ENCODE assay signal across 32 mouse cellular contexts in the genomic region with DNA sequence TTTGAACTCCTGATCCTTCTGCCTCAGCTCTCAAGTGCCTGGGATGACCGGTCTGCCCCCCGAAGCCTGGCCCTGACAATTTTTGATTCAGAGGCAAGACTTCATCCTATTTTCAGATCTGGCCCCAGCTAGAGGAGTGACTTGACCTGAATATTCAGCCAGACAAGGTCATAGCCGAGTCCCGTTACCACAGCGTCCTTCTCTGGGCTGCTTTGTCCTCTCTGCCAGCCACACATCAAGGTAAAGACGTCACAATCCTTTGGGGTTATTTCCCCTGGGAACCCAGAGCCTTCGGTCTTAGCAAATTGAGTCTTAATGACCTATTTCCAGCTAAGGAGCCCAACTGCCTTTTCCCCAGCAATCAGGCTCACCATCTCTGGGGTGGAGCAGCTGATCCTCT. TPM values are rescaled to one million over a fixed set of nuclear protein-coding genes. Genes with fewer than 3 reads are reported as not detected.
DNase-seq lines count a peak whose midpoint lies in the region; ATAC-seq and TF ChIP-seq lines count a peak whose summit lies in the region.
"Had no signal": no experiment of that assay in that cellular context is flagged by ENCODE, and none has a peak within 500 bp of the region (broad histone marks: within the 10 kb centered on the region; RNA-seq: fewer than 3 reads in every experiment).

No protein-coding gene starts in this region.

- H3K27ac ChIP-seq in heart, embryonic 11.5 days (ENCODE audit: low read depth, low read length) = no peak overlapping the region
- no peak overlapping the region for H3K27ac ChIP-seq in kidney, adult 2 months (ENCODE audit: insufficient read depth, low read depth, low read length)
- H3K27ac ChIP-seq: forebrain, embryonic 10.5 days; forebrain, embryonic 13.5 days; heart, embryonic 15.5 days; hindbrain, embryonic 10.5 days; hindbrain, embryonic 13.5 days; intestine, embryonic 15.5 days had no signal

- no peaks in the 10 kb centered on the region for H3K4me1 ChIP-seq in heart, embryonic 11.5 days (ENCODE audit: control insufficient read depth, insufficient read depth, low read length)
- H3K4me1 ChIP-seq in kidney, adult 2 months (ENCODE audit: control insufficient read depth, insufficient read depth, low read length) = no peaks in the 10 kb centered on the region
- H3K4me1 ChIP-seq: forebrain, embryonic 10.5 days; forebrain, embryonic 13.5 days; heart, embryonic 12.5 days; heart, embryonic 15.5 days; hindbrain, embryonic 10.5 days; hindbrain, embryonic 13.5 days; intestine, embryonic 15.5 days had no signal

- no peaks in the 10 kb centered on the region for H3K36me3 ChIP-seq in heart, embryonic 11.5 days (ENCODE audit: control insufficient read depth, insufficient read depth, low read length)
- no peaks in the 10 kb centered on the region for H3K36me3 ChIP-seq in kidney, adult 2 months (ENCODE audit: control insufficient read depth, insufficient read depth, low read length)
- H3K36me3 ChIP-seq: forebrain, embryonic 10.5 days; heart, embryonic 12.5 days; heart, embryonic 15.5 days; hindbrain, embryonic 10.5 days; hindbrain, embryonic 13.5 days; intestine, embryonic 15.5 days had no signal

- DNase-seq in heart, adult 11 months = peak; percentile 72
- DNase-seq in adrenal gland, adult (ENCODE audit: inconsistent age in 2 of 2, low spot score in 1 of 2) = peak; percentile 74 to 88
- DNase-seq in adrenal gland, postnatal 10 days = peak; percentile 69
- DNase-seq in adrenal gland, postnatal 36 days = peak; percentile 58 to 66
- no peak for DNase-seq in cerebellum, adult 8-10 months
- no peak for DNase-seq in kidney, adult 2 months
- no peak for DNase-seq in retina, embryonic 14.5 days (ENCODE audit: low spot score)
- DNase-seq: cerebellum, adult 11 months; gastrocnemius, postnatal 36 days had no signal

- no peak overlapping the region for H3K9ac ChIP-seq in heart, embryonic 11.5 days (ENCODE audit: low read depth, low read length)
- H3K9ac ChIP-seq: forebrain, embryonic 13.5 days; heart, embryonic 12.5 days; heart, embryonic 15.5 days; hindbrain, embryonic 13.5 days; intestine, embryonic 15.5 days had no signal

- no peak overlapping the region for H3K4me3 ChIP-seq in heart, embryonic 11.5 days (ENCODE audit: low read depth, low read length)
- no peak overlapping the region for H3K4me3 ChIP-seq in kidney, adult 2 months (ENCODE audit: insufficient read depth, low read depth, low read length)
- H3K4me3 ChIP-seq: forebrain, embryonic 10.5 days; forebrain, embryonic 13.5 days; heart, embryonic 12.5 days; heart, embryonic 15.5 days; hindbrain, embryonic 10.5 days; hindbrain, embryonic 13.5 days; intestine, embryonic 15.5 days had no signal

- no peaks in the 10 kb centered on the region for H3K27me3 ChIP-seq in heart, embryonic 11.5 days (ENCODE audit: control insufficient read depth, insufficient read depth, low read length)
- no peaks in the 10 kb centered on the region for H3K27me3 ChIP-seq in kidney, adult 2 months (replicated peaks; ENCODE audit: control insufficient read depth, insufficient read depth, low read length)
- H3K27me3 ChIP-seq: forebrain, embryonic 13.5 days; heart, embryonic 12.5 days; heart, embryonic 15.5 days; hindbrain, embryonic 13.5 days; intestine, embryonic 15.5 days had no signal

- no peaks in the 10 kb centered on the region for H3K9me3 ChIP-seq in heart, embryonic 11.5 days (replicated peaks; ENCODE audit: control insufficient read depth, low read length)
- H3K9me3 ChIP-seq: forebrain, embryonic 10.5 days; forebrain, embryonic 13.5 days; heart, embryonic 12.5 days; heart, embryonic 15.5 days; hindbrain, embryonic 10.5 days; hindbrain, embryonic 13.5 days; intestine, embryonic 15.5 days had no signal

- ATAC-seq in heart, embryonic 11.5 days (replicated peaks; ENCODE audit: insufficient number of reproducible peaks, low FRiP score, low TSS enrichment) = no peak
- ATAC-seq: activated CD4-positive, CD25-positive, alpha-beta regulatory T cell, adult 4 months; forebrain, embryonic 13.5 days; forebrain, embryonic 16.5 days; hindbrain, embryonic 16.5 days; intestine, embryonic 15.5 days had no signal

- no peak for TF ChIP-seq CTCF in kidney, adult 2 months (conservative IDR thresholded peaks at IDR 0.05; ENCODE audit: insufficient read depth, insufficient read length, low read depth, low read length)

- 76% methylated on average over 7 of the region's 7 CpGs for WGBS in heart, embryonic 11.5 days (ENCODE audit: insufficient replicate concordance)
- WGBS in kidney, adult 2 months = 79% methylated on average over 7 of the region's 7 CpGs

- H3K4me2 ChIP-seq in heart, embryonic 11.5 days = no peak overlapping the region
- H3K4me2 ChIP-seq: forebrain, embryonic 13.5 days; heart, embryonic 12.5 days; heart, embryonic 15.5 days; hindbrain, embryonic 13.5 days; intestine, embryonic 15.5 days had no signal

- TF ChIP-seq POLR2A in kidney, adult 2 months (IDR thresholded peaks at IDR 0.05; ENCODE audit: low read depth, low read length) = no peak

RNA-seq across cellular contexts. Expression of gene Pfkfb3, which starts 14.6 kb away (rescaled TPM):
- 13.8 and 17.0 TPM in 2 replicates for polyA plus RNA-seq in heart, embryonic 11.5 days (2014; fragmentation: Nextera tagmentation; extraction: Ambion mirVana)
- total RNA-seq in adrenal gland, postnatal 10 days (2021) = 100 to 1,000 TPM; 107 to 116 TPM
- 100 to 1,000 TPM in 1 of 2 experiments, 10 to 100 TPM in 1; 94.5 to 108 TPM for total RNA-seq in adrenal gland, postnatal 36 days (2021)
- 18.3 and 22.2 TPM in 2 replicates for polyA plus RNA-seq in kidney, adult 2 months (2012; rRNA removed)

RNA-seq across cellular contexts. Expression of gene Rbm17, which starts 35.5 kb away (rescaled TPM):
- 106 and 109 TPM in 2 replicates for polyA plus RNA-seq in heart, embryonic 11.5 days (2014; fragmentation: Nextera tagmentation; extraction: Ambion mirVana)
- total RNA-seq in adrenal gland, postnatal 10 days (2021) = 100 to 1,000 TPM; 116 to 118 TPM
- 100 to 1,000 TPM; 109 to 121 TPM for total RNA-seq in adrenal gland, postnatal 36 days (2021)
- 41.3 and 48.7 TPM in 2 replicates for polyA plus RNA-seq in kidney, adult 2 months (2012; rRNA removed)

RNA-seq across cellular contexts. Expression of gene Gm17490, which starts 57.6 kb away (rescaled TPM):
- not detected in 2 replicates for polyA plus RNA-seq in heart, embryonic 11.5 days (2014; fragmentation: Nextera tagmentation; extraction: Ambion mirVana)
- not detected for total RNA-seq in adrenal gland, postnatal 10 days (2021)
- total RNA-seq in adrenal gland, postnatal 36 days (2021) = not detected
- polyA plus RNA-seq in kidney, adult 2 months (2012; rRNA removed) = not detected in 2 replicates
- total RNA-seq: adrenal gland, adult 18-20 months; ES-E14; gastrocnemius, adult 18-20 months; gastrocnemius, postnatal 10 days; gastrocnemius, postnatal 36 days; granulocyte monocyte progenitor cell, adult 5-6 weeks; heart, adult 8-10 months; heart, postnatal 10 days; heart, postnatal 36 days had no signal
- polyA plus RNA-seq: activated CD4-positive, CD25-positive, alpha-beta regulatory T cell, adult 4 months; cerebellum, adult 2 months; cortical plate, adult 2 months; embryonic facial prominence, embryonic 11.5 days; embryonic facial prominence, embryonic 14.5 days; forebrain, embryonic 10.5 days; forebrain, embryonic 13.5 days; forebrain, embryonic 16.5 days; heart, embryonic 12.5 days; heart, embryonic 15.5 days; hindbrain, embryonic 10.5 days; hindbrain, embryonic 13.5 days; hindbrain, embryonic 16.5 days; intestine, embryonic 15.5 days had no signal

Comparison
In these comparisons a context has a peak if more than half of its experiments do, and no peak if none do; other contexts are left out.
1. DNase-seq: peak in heart, adult 11 months (single experiment), adrenal gland, adult (2 of 2), adrenal gland, postnatal 10 days (single experiment) and adrenal gland, postnatal 36 days (2 of 2); none in cerebellum, adult 8-10 months (single experiment), kidney, adult 2 months (single experiment) and retina, embryonic 14.5 days (single experiment).